Mouse (Mus musculus): ENCODE measurements around the gene Nr2f2. TPM values are rescaled to one million over a fixed set of nuclear protein-coding genes. Genes with fewer than 3 reads are reported as not detected.

The Nr2f2 gene
- 89.7 and 99.8 TPM in 2 replicates for polyA plus RNA-seq (2016; fragmentation: Nextera tagmentation; extraction: Ambion mirVana)

DNA sequence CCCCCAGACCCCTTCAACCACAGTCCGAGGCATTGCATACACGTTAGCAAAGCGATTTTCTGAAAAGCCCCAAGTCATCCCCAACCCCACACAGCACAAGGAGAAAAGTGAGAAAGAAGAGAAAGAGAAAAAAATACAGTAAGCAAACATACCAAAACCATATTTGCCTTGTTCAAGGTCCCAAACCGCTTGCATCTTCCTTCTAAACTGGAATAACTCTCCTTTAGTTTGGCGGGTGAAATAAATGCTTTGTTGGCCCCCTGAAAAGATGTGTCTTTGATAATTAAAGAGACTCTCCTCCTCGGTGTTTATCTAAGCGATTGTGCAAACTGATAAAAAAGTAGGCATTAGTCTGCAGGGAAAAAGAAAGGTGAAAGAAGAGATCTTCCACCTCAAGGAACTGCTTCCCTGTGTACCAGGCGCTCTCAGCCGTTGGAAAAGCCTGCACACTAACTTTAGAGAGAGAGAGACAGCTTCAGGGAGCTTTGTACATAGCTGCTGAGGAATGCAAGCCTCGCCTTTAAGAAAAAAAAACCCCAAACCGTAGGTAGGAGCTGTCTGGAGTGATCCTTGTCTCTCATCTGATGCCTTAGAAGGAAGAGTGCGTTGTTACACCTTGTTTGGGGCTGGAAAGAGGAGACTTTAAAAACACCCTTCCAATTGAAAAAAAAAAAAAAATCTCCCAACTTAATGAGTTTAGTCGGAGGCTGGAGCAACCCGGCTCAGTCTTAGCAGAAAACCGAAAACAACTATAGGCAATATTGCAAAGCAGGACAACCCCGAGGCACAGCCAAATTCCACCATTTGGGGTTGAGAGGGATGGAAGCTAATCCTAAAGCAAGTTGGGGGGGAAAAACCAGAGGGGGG is at the start of gene Nr2f2:
TSS of gene Nr2f2 (minus strand) at position 795 of the 867 bp plus-strand sequence.
- peaks cover 62% of the 10 kb centered on the region for H3K4me1 ChIP-seq
- no peaks in the 10 kb centered on the region for H3K36me3 ChIP-seq (replicated peaks)
- H3K27ac ChIP-seq (replicated peaks): peak within 1 kb of the TSS; percentile 96
- DNase-seq (ENCODE audit: low spot score): peak; percentile 46
- H3K27me3 ChIP-seq (replicated peaks; ENCODE audit: low read depth, poor library complexity, severe bottlenecking): peaks cover 54% of the 10 kb centered on the region
- WGBS: under 1% methylated on average over 16 of the region's 16 CpGs
- H3K9me3 ChIP-seq: no peaks in the 10 kb centered on the region
- peak within 1 kb of the TSS; percentile 77 for H3K4me3 ChIP-seq

DNA sequence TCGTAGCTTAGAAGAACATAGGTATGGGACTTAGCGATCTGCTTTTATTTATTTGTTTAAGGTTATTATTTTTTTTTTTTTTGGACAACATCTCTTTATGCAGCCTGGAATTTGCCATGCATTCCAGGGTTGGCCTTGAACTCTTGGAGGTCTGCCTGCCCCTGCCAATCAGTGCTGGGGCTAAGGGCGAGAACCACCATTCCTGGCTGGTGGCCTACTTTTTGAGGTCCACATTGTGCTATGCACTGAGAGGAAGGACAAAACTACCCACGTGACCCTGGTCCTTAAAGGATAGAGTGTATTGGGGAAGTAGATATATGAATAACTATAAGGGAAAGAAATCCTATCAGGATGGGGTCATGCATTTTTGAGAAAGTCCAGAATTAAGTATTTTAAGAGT is 47.9 kb upstream of the Nr2f2 start:
- no peak for DNase-seq (ENCODE audit: low spot score)
- peaks cover 33% of the 10 kb centered on the region for H3K36me3 ChIP-seq (replicated peaks)
- peaks cover 14% of the 10 kb centered on the region for H3K4me1 ChIP-seq
- H3K9me3 ChIP-seq: no peaks in the 10 kb centered on the region
- 87% methylated on average over 4 of the region's 4 CpGs for WGBS
- no peak overlapping the region for H3K4me3 ChIP-seq
- H3K27me3 ChIP-seq (replicated peaks; ENCODE audit: low read depth, poor library complexity, severe bottlenecking): peaks cover 8% of the 10 kb centered on the region; the same call in 1 of the 2 replicates
- H3K27ac ChIP-seq (replicated peaks): no peak overlapping the region

GRCm38 (mm10) chr7:70413646-70414045 is 47.1 kb upstream of the Nr2f2 start:
- H3K36me3 ChIP-seq (replicated peaks): peaks cover 42% of the 10 kb centered on the region
- no peak overlapping the region for H3K27ac ChIP-seq (replicated peaks)
- H3K27me3 ChIP-seq (replicated peaks; ENCODE audit: low read depth, poor library complexity, severe bottlenecking): peaks cover 8% of the 10 kb centered on the region; the same call in 1 of the 2 replicates
- peaks cover 14% of the 10 kb centered on the region for H3K4me1 ChIP-seq
- H3K9me3 ChIP-seq: no peaks in the 10 kb centered on the region
- H3K4me3 ChIP-seq: no peak overlapping the region
- DNase-seq (ENCODE audit: low spot score): no peak
- WGBS: 86% methylated on average over 4 of the region's 4 CpGs

GRCm38 (mm10) chr7:70412900-70413299 is 46.4 kb upstream of the Nr2f2 start:
- no peak for DNase-seq (ENCODE audit: low spot score)
- peaks cover 8% of the 10 kb centered on the region; the same call in 1 of the 2 replicates for H3K27me3 ChIP-seq (replicated peaks; ENCODE audit: low read depth, poor library complexity, severe bottlenecking)
- no peak overlapping the region for H3K4me3 ChIP-seq
- WGBS: 92% methylated on average over 7 of the region's 7 CpGs
- H3K9me3 ChIP-seq: no peaks in the 10 kb centered on the region
- peaks cover 14% of the 10 kb centered on the region for H3K4me1 ChIP-seq
- H3K27ac ChIP-seq (replicated peaks): no peak overlapping the region
- H3K36me3 ChIP-seq (replicated peaks): peaks cover 46% of the 10 kb centered on the region

GRCm38 (mm10) chr7:70410350-70410749 is 43.8 kb upstream of the Nr2f2 start:
- H3K4me1 ChIP-seq: peaks cover 1% of the 10 kb centered on the region
- no peaks in the 10 kb centered on the region for H3K9me3 ChIP-seq
- no peak for DNase-seq (ENCODE audit: low spot score)
- peaks cover 52% of the 10 kb centered on the region for H3K36me3 ChIP-seq (replicated peaks)
- H3K27me3 ChIP-seq (replicated peaks; ENCODE audit: low read depth, poor library complexity, severe bottlenecking): peaks cover 5% of the 10 kb centered on the region; the same call in 1 of the 2 replicates
- H3K27ac ChIP-seq (replicated peaks): no peak overlapping the region
- H3K4me3 ChIP-seq: no peak overlapping the region
- 94% methylated on average over 3 of the region's 3 CpGs for WGBS

DNA sequence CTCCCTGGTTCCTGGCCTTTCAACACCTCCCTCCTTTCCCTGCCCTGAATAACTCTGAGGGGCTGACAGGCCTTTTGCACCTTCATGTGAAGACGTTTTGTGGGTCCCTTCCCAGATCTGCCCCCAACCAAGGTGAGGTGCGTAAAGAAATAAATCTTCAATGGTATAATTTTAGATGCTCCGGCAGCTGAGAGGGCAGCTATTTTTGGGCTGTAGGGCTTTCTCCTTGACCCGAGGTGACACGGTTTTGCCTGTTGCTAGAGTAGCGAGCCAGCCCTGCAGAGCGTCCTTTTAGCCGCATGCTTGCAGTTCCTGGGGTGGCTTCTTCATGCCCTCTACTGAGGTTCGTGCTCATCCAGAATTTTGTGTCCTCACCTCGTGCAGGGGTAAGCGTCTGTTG is 43.4 kb upstream of the Nr2f2 start:
- peaks cover 52% of the 10 kb centered on the region for H3K36me3 ChIP-seq (replicated peaks)
- 88% methylated on average over 11 of the region's 11 CpGs for WGBS

DNA sequence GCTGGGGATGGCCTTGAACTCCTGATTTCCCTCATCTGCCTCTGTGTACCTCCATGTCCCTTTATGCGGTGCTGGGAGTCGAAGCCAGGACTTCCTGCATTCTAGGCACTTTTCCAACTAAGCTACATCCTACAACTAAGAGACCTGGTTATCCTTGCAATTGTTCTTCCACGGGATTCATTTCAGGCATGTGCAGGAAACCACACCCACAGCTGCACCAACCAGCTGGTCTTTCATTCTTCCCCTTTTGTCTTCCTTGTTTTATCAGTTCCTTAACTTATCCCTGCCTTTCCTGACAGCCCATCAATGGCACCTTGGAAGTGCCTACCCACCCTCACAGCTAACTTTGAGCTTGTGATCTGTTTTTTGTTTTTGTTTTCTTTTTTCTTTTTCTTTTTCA is 42.3 kb upstream of the Nr2f2 start:
- no peaks in the 10 kb centered on the region for H3K9me3 ChIP-seq
- H3K36me3 ChIP-seq (replicated peaks): peaks cover 61% of the 10 kb centered on the region
- H3K27ac ChIP-seq (replicated peaks): no peak overlapping the region
- WGBS: 84% methylated on average over 3 of the region's 3 CpGs
- no peaks in the 10 kb centered on the region; the same call in 1 of the 2 replicates for H3K27me3 ChIP-seq (replicated peaks; ENCODE audit: low read depth, poor library complexity, severe bottlenecking)
- peaks cover 6% of the 10 kb centered on the region; the same call in 1 of the 2 replicates for H3K4me1 ChIP-seq
- DNase-seq (ENCODE audit: low spot score): no peak
- H3K4me3 ChIP-seq: no peak overlapping the region

More for the DNA sequence above, 43.4 kb upstream of the Nr2f2 start:
- no peaks in the 10 kb centered on the region for H3K4me1 ChIP-seq
- no peak overlapping the region for H3K27ac ChIP-seq (replicated peaks)
- H3K4me3 ChIP-seq: no peak overlapping the region
- no peak for DNase-seq (ENCODE audit: low spot score)
- H3K27me3 ChIP-seq (replicated peaks; ENCODE audit: low read depth, poor library complexity, severe bottlenecking): peaks cover under 1% of the 10 kb centered on the region; the same call in 1 of the 2 replicates
- H3K9me3 ChIP-seq: no peaks in the 10 kb centered on the region

DNA sequence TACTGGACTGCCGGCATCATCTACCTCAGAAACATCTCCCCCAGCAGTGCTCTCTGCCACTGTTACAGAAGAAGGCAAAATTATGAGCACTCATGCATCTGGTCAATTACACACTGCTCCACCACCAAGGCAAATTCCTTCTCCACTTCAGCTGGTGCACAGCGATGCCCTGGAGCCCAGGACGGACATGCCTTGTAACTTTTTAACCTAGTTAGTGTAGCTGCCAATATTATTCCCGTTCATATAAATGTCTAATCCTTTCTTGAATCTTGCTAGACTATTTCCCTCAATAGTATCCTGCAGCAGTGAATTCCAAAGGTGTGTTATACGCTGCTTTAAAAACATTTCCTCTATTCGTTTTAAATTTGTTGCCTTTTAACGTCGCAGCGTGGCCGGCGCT is 40.6 kb upstream of the Nr2f2 start:
- no peak overlapping the region for H3K27ac ChIP-seq (replicated peaks)
- H3K4me3 ChIP-seq: no peak overlapping the region
- no peaks in the 10 kb centered on the region for H3K9me3 ChIP-seq
- H3K4me1 ChIP-seq: peaks cover 6% of the 10 kb centered on the region; the same call in 1 of the 2 replicates
- H3K27me3 ChIP-seq (replicated peaks; ENCODE audit: low read depth, poor library complexity, severe bottlenecking): no peaks in the 10 kb centered on the region; the same call in 1 of the 2 replicates
- no peak for DNase-seq (ENCODE audit: low spot score)
- H3K36me3 ChIP-seq (replicated peaks): peaks cover 65% of the 10 kb centered on the region
- 89% methylated on average over 11 of the region's 11 CpGs for WGBS

DNA sequence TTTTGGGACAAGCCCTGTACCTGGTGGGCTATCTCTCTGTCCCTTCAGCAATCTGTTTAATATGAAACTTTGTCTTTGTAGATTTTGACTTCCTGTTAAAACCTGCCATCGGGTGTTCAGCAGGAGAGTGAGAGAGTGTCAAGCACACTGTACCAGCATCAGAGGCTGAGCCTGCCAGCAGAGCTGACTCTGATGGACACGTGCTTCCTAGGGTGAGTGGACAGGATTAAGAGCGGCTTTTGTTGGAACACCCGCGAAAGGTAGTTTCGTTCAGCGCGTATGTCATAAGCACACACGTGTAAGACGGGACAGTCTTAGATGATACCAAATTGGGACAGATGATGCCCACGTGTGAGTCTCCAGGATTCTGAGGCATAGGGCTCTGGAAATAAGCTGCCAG is 40.0 kb upstream of the Nr2f2 start:
- Histone ChIP-seq H3K4me3 (no peak overlapping the region), H3K9me3 (no peaks in the 10 kb centered on the region), H3K36me3 (replicated peaks) (peaks cover 64% of the 10 kb centered on the region), H3K27ac (replicated peaks) (no peak overlapping the region), H3K4me1 (peaks cover 6% of the 10 kb centered on the region; the same call in 1 of the 2 replicates), H3K27me3 (replicated peaks; ENCODE audit: low read depth, poor library complexity, severe bottlenecking) (no peaks in the 10 kb centered on the region; the same call in 1 of the 2 replicates)
- 90% methylated on average over 11 of the region's 11 CpGs for WGBS
- no peak for DNase-seq (ENCODE audit: low spot score)

DNA sequence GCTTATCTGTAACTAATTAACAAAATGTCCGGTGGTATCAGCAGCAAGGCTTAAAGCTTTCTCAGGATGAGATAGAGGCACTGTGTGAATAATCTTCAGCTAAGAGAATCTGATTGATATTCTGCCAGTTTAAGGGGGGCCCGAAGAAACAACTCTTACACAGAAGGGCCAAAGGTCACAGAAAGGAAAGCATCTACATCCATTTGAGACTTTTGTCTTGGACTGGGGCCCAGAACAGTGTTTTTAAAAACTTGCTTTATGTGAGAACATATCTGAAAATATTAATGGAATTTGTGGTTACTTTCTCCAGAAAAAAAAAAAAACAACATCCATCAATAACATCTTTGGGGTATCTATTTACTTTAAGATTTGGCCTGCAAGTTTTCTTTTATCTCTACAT is 38.9 kb upstream of the Nr2f2 start:
- DNase-seq (ENCODE audit: low spot score): no peak
- Histone ChIP-seq H3K27ac (replicated peaks) (no peak overlapping the region), H3K9me3 (no peaks in the 10 kb centered on the region), H3K27me3 (replicated peaks; ENCODE audit: low read depth, poor library complexity, severe bottlenecking) (peaks cover 7% of the 10 kb centered on the region; the same call in 1 of the 2 replicates), H3K36me3 (replicated peaks) (peaks cover 64% of the 10 kb centered on the region), H3K4me1 (peaks cover 6% of the 10 kb centered on the region; the same call in 1 of the 2 replicates), H3K4me3 (no peak overlapping the region)
- 72% methylated on average over 2 of the region's 2 CpGs for WGBS

GRCm38 (mm10) chr7:70382828-70383227 is 16.3 kb upstream of the Nr2f2 start:
- Histone ChIP-seq H3K9me3 (no peaks in the 10 kb centered on the region), H3K4me1 (peaks cover 13% of the 10 kb centered on the region), H3K36me3 (replicated peaks) (no peaks in the 10 kb centered on the region), H3K4me3 (no peak overlapping the region), H3K27me3 (replicated peaks; ENCODE audit: low read depth, poor library complexity, severe bottlenecking) (peaks cover 32% of the 10 kb centered on the region), H3K27ac (replicated peaks) (no peak overlapping the region)
- WGBS: 92% methylated on average over 4 of the region's 4 CpGs
- DNase-seq (ENCODE audit: low spot score): no peak

DNA sequence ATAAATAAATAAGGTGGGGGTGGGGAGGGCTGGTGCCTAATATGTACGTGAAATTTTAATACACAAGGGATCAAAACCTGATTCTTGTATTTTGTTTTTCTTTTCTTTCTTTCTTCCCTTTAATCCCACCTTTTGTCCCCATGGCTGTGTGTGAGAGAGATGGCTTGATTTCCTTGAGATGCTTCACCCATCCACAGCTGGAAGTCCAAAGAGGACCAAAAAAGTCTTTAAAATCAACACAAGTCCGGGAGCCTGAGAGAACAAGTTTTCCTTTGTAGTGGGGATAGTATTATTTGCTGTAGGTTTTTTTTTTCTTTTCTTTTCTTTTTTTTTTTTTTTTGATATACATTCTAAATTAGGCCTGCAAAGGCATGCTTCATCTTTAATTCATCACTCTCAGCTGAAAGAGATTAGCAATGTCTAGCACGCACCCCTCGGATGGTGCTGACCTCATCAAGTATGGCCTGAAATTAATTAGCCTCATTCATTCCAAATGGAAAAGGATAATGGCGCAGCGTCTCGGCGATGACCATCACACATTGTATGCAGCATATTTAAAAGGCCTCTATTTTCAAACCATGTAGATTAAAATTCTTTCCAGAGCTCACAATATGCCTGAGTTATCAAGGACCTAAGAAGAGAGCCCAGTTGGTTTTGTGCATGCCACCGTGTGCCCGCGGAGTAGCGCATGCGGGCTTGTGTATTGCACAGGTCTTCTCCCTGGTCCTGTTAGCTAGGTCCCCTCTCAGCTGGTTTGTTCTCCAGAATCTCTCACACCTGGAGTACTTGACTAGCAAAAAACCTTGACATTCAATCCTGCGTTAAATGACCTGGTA is 15.1 kb upstream of the Nr2f2 start:
- no peak for DNase-seq (ENCODE audit: low spot score)
- H3K4me1 ChIP-seq: peaks cover 13% of the 10 kb centered on the region
- H3K27ac ChIP-seq (replicated peaks): no peak overlapping the region
- H3K9me3 ChIP-seq: no peaks in the 10 kb centered on the region
- H3K36me3 ChIP-seq (replicated peaks): no peaks in the 10 kb centered on the region
- no peak overlapping the region for H3K4me3 ChIP-seq
- H3K27me3 ChIP-seq (replicated peaks; ENCODE audit: low read depth, poor library complexity, severe bottlenecking): peaks cover 22% of the 10 kb centered on the region
- WGBS: 75% methylated on average over 14 of the region's 14 CpGs

All from embryonic facial prominence, embryonic 10.5 days (tissue).